Mouse (Mus musculus) liver, embryonic 16.5 days (tissue): ENCODE results near the gene Lrmda. TPM values are rescaled to one million over a fixed set of nuclear protein-coding genes. Genes with fewer than 3 reads are reported as not detected.

Experiments used
- ATAC-seq: fragments of 200-750 bp; cut with Nextera tagmentation; 2 replicates; pipeline ENCODE4 v1.8.0; 2017; ENCODE audit warnings: low read depth, mild to moderate bottlenecking, moderate number of reproducible peaks, moderate library complexity
- H3K27ac ChIP-seq: fragments of 300-500 bp; sonication (generic); 2 replicates; pipeline ENCODE4 v1.5.1; 2014; ENCODE audit warnings: mild to moderate bottlenecking, low read length
- H3K27me3 ChIP-seq: fragments of 300-500 bp; sonication (generic); 2 replicates; pipeline ENCODE4 v1.6.1; 2014; ENCODE audit warnings: low read depth, low read length, mixed read lengths; ENCODE audit not compliant: control insufficient read depth, insufficient read depth
- H3K36me3 ChIP-seq: fragments of 300-500 bp; sonication (generic); 2 replicates; pipeline ENCODE4 v1.6.1; 2014; ENCODE audit warnings: mild to moderate bottlenecking; ENCODE audit not compliant: control insufficient read depth, insufficient read depth
- H3K4me1 ChIP-seq: fragments of 300-500 bp; sonication (generic); 2 replicates; pipeline ENCODE4 v1.6.1; 2014; ENCODE audit warnings: low read depth, low read length, mixed read lengths; ENCODE audit not compliant: control insufficient read depth
- H3K4me2 ChIP-seq: fragments of 300-500 bp; sonication (generic); 2 replicates; pipeline ENCODE4 v1.6.1; 2014; ENCODE audit warnings: low read depth, low read length, mixed read lengths
- H3K4me3 ChIP-seq: fragments of 300-500 bp; sonication (generic); 2 replicates; pipeline ENCODE4 v1.5.1; 2014; ENCODE audit warnings: low read depth, mild to moderate bottlenecking, low read length
- H3K9ac ChIP-seq: fragments of 300-500 bp; sonication (generic); 2 replicates; pipeline ENCODE4 v1.6.1; 2014; ENCODE audit warnings: low read depth, low read length
- H3K9me3 ChIP-seq: fragments of 300-500 bp; sonication (generic); replicated peaks from 2 replicates; pipeline ENCODE4 v1.6.1; 2016; ENCODE audit warnings: low read length; ENCODE audit not compliant: control insufficient read depth
- WGBS: fragments of 180-500 bp; shearing (Covaris S2); extraction: QIAGEN DNeasy Blood & Tissue Kit; methylation state at CpG from one replicate; pipeline ENCODE4 v1.1.7; 2014; ENCODE audit not compliant: insufficient replicate concordance; 5-methylcytosine and 5-hydroxymethylcytosine counted together
- polyA plus RNA-seq: library from polyadenylated mRNA; unstranded; fragments of >200 nt; fragmentation: Nextera tagmentation; extraction: Ambion mirVana; gene quantifications from 2 replicates; pipeline ENCODE4 v1.2.1, GENCODE M21; 2015

The Lrmda gene
- polyA plus RNA-seq, 1 experiment from 2014 or later: 0.46 TPM

- Histone ChIP-seq H3K4me2 (no peak overlapping the region), H3K4me3 (no peak overlapping the region), H3K36me3 (no peaks in the 10 kb centered on the region), H3K4me1 (no peaks in the 10 kb centered on the region), H3K27ac (no peak overlapping the region), H3K9ac (no peak overlapping the region), H3K27me3 (no peaks in the 10 kb centered on the region), H3K9me3 (no peaks in the 10 kb centered on the region)
- no peak for ATAC-seq
- WGBS: 77% methylated on average over 7 of the region's 7 CpGs
Observed at GRCm38 (mm10) chr14:22425018-22425534, 405.6 kb downstream of the Lrmda start.

GRCm38 (mm10) chr14:22435441-22435840, 415.9 kb downstream of the Lrmda start:
- Histone ChIP-seq H3K9me3 (no peaks in the 10 kb centered on the region), H3K27ac (no peak overlapping the region), H3K9ac (no peak overlapping the region), H3K27me3 (no peaks in the 10 kb centered on the region), H3K4me3 (no peak overlapping the region), H3K4me2 (no peak overlapping the region), H3K4me1 (no peaks in the 10 kb centered on the region), H3K36me3 (no peaks in the 10 kb centered on the region)
- no peak for ATAC-seq
- WGBS: 48% methylated on average over 3 of the region's 3 CpGs

GRCm38 (mm10) chr14:22435860-22436377, 416.4 kb downstream of the Lrmda start:
- H3K4me2 ChIP-seq: no peak overlapping the region
- H3K27me3 ChIP-seq: no peaks in the 10 kb centered on the region
- no peaks in the 10 kb centered on the region for H3K36me3 ChIP-seq
- ATAC-seq: no peak
- no peaks in the 10 kb centered on the region for H3K4me1 ChIP-seq
- H3K9me3 ChIP-seq: no peaks in the 10 kb centered on the region
- WGBS: 45% methylated on average over 4 of the region's 4 CpGs
- H3K27ac ChIP-seq: no peak overlapping the region
- no peak overlapping the region for H3K4me3 ChIP-seq
- no peak overlapping the region for H3K9ac ChIP-seq

- H3K4me2 ChIP-seq: no peak overlapping the region
- no peak overlapping the region for H3K9ac ChIP-seq
- H3K4me1 ChIP-seq: no peaks in the 10 kb centered on the region
- ATAC-seq: no peak
- H3K36me3 ChIP-seq: no peaks in the 10 kb centered on the region
- H3K4me3 ChIP-seq: no peak overlapping the region
- no peak overlapping the region for H3K27ac ChIP-seq
- WGBS: 27% methylated on average over 18 of the region's 18 CpGs
- H3K27me3 ChIP-seq: no peaks in the 10 kb centered on the region
- H3K9me3 ChIP-seq: no peaks in the 10 kb centered on the region
Observed at GRCm38 (mm10) chr14:22440341-22440999, 421.0 kb downstream of the Lrmda start.

- H3K9me3 ChIP-seq: no peaks in the 10 kb centered on the region
- H3K4me1 ChIP-seq: no peaks in the 10 kb centered on the region
- ATAC-seq: no peak
- no peaks in the 10 kb centered on the region for H3K36me3 ChIP-seq
- H3K27ac ChIP-seq: no peak overlapping the region
- no peak overlapping the region for H3K9ac ChIP-seq
- H3K4me3 ChIP-seq: no peak overlapping the region
- WGBS: 55% methylated on average over 5 of the region's 5 CpGs
- no peak overlapping the region for H3K4me2 ChIP-seq
- no peaks in the 10 kb centered on the region for H3K27me3 ChIP-seq
Observed at GRCm38 (mm10) chr14:22441859-22442447, 422.4 kb downstream of the Lrmda start.

GRCm38 (mm10) chr14:22442719-22443118, 423.2 kb downstream of the Lrmda start:
- no peaks in the 10 kb centered on the region for H3K4me1 ChIP-seq
- H3K27ac ChIP-seq: no peak overlapping the region
- no peak overlapping the region for H3K4me3 ChIP-seq
- H3K4me2 ChIP-seq: no peak overlapping the region
- H3K27me3 ChIP-seq: no peaks in the 10 kb centered on the region
- 70% methylated on average over 5 of the region's 5 CpGs for WGBS
- no peaks in the 10 kb centered on the region for H3K9me3 ChIP-seq
- H3K36me3 ChIP-seq: no peaks in the 10 kb centered on the region
- ATAC-seq: no peak
- H3K9ac ChIP-seq: no peak overlapping the region

- Histone ChIP-seq H3K27ac (no peak overlapping the region), H3K4me2 (no peak overlapping the region), H3K9me3 (no peaks in the 10 kb centered on the region), H3K27me3 (no peaks in the 10 kb centered on the region), H3K36me3 (no peaks in the 10 kb centered on the region), H3K9ac (no peak overlapping the region), H3K4me3 (no peak overlapping the region), H3K4me1 (no peaks in the 10 kb centered on the region)
- WGBS: 68% methylated on average over 2 of the region's 2 CpGs
- no peak for ATAC-seq
Observed at GRCm38 (mm10) chr14:22444541-22444940, 425.0 kb downstream of the Lrmda start.

- Histone ChIP-seq H3K9ac (no peak overlapping the region), H3K4me3 (no peak overlapping the region), H3K27me3 (no peaks in the 10 kb centered on the region), H3K27ac (no peak overlapping the region), H3K4me2 (no peak overlapping the region), H3K36me3 (no peaks in the 10 kb centered on the region), H3K4me1 (no peaks in the 10 kb centered on the region), H3K9me3 (no peaks in the 10 kb centered on the region)
- 57% methylated on average over 5 of the region's 5 CpGs for WGBS
- no peak for ATAC-seq
Observed at GRCm38 (mm10) chr14:22445161-22445821, 425.8 kb downstream of the Lrmda start.
